Comparison of ENCODE assay signal across 22 mouse cellular contexts in genomic region chr1:128036296-128036695, GRCm38 (mm10).
A peak's percentile ranks its signal among the peaks of the same experiment; 100 is the strongest.
DNase-seq lines count a peak whose midpoint lies in the region; TF ChIP-seq lines count a peak whose summit lies in the region.
"Had no signal": no experiment of that assay in that cellular context is flagged by ENCODE, and none has a peak within 500 bp of the region (broad histone marks: within the 10 kb centered on the region; RNA-seq: fewer than 3 reads in every experiment).

No protein-coding gene starts in this region.

- no peaks in the 10 kb centered on the region for H3K4me1 ChIP-seq in kidney, adult 2 months (ENCODE audit: control insufficient read depth, insufficient read depth, low read length)
- H3K4me1 ChIP-seq in limb, embryonic 10.5 days = no peaks in the 10 kb centered on the region
- H3K4me1 ChIP-seq: forebrain, embryonic 13.5 days; heart, embryonic 15.5 days; limb, embryonic 12.5 days; liver, embryonic 15.5 days had no signal

- no peak for TF ChIP-seq CTCF in kidney, adult 2 months (conservative IDR thresholded peaks at IDR 0.05; ENCODE audit: insufficient read depth, insufficient read length, low read depth, low read length)

- 63% methylated on average over 6 of the region's 6 CpGs for WGBS in kidney, adult 2 months
- WGBS in limb, embryonic 10.5 days = 94% methylated on average over 6 of the region's 6 CpGs

- no peaks in the 10 kb centered on the region for H3K9me3 ChIP-seq in limb, embryonic 10.5 days (replicated peaks)
- H3K9me3 ChIP-seq: forebrain, embryonic 13.5 days; heart, embryonic 15.5 days; limb, embryonic 12.5 days; liver, embryonic 15.5 days had no signal

- DNase-seq in kidney, adult 2 months = peak; percentile 10
- no peak for DNase-seq in kidney, postnatal 10 days
- DNase-seq in adrenal gland, adult 2 months = peak; percentile 48
- DNase-seq in adrenal gland, postnatal 10 days = peak; percentile 21
- peak; percentile 8 to 34 for DNase-seq in kidney, postnatal 25 days
- no peak for DNase-seq in spleen, adult 12 weeks (ENCODE audit: low spot score)
- no peak for DNase-seq in limb, embryonic 10.5 days (ENCODE audit: low spot score)
- DNase-seq: cerebellum, adult 9-10 months; cerebellum, postnatal 36 days; gastrocnemius, postnatal 10 days; layer of hippocampus, postnatal 36 days; lung, embryonic 14.5 days; lung, postnatal 14 days; midbrain, embryonic 14.5 days; right cerebral cortex, adult 18-20 months; thymus, adult 2 months; thymus, postnatal 36 days had no signal

- no peaks in the 10 kb centered on the region for H3K27me3 ChIP-seq in kidney, adult 2 months (replicated peaks; ENCODE audit: control insufficient read depth, insufficient read depth, low read length)
- H3K27me3 ChIP-seq in limb, embryonic 10.5 days (ENCODE audit: low read depth, poor library complexity, severe bottlenecking) = no peaks in the 10 kb centered on the region
- H3K27me3 ChIP-seq: forebrain, embryonic 13.5 days; heart, embryonic 15.5 days; limb, embryonic 12.5 days; liver, embryonic 15.5 days had no signal

- no peak overlapping the region for H3K27ac ChIP-seq in kidney, adult 2 months (ENCODE audit: insufficient read depth, low read depth, low read length)
- H3K27ac ChIP-seq in limb, embryonic 10.5 days = no peak overlapping the region
- H3K27ac ChIP-seq: forebrain, embryonic 13.5 days; heart, embryonic 15.5 days; kidney, postnatal 0 days; limb, embryonic 12.5 days; liver, embryonic 15.5 days had no signal

- no peaks in the 10 kb centered on the region for H3K36me3 ChIP-seq in kidney, adult 2 months (ENCODE audit: control insufficient read depth, insufficient read depth, low read length)
- H3K36me3 ChIP-seq in limb, embryonic 10.5 days = peaks cover 3% of the 10 kb centered on the region
- H3K36me3 ChIP-seq: heart, embryonic 15.5 days; limb, embryonic 12.5 days; liver, embryonic 15.5 days had no signal

- no peak for TF ChIP-seq POLR2A in kidney, adult 2 months (IDR thresholded peaks at IDR 0.05; ENCODE audit: low read depth, low read length)

- H3K4me3 ChIP-seq in kidney, adult 2 months (ENCODE audit: insufficient read depth, low read depth, low read length) = no peak overlapping the region
- no peak overlapping the region for H3K4me3 ChIP-seq in limb, embryonic 10.5 days
- H3K4me3 ChIP-seq: forebrain, embryonic 13.5 days; heart, embryonic 15.5 days; limb, embryonic 12.5 days; liver, embryonic 15.5 days had no signal

Comparison
In these comparisons a context has a peak if more than half of its experiments do, and no peak if none do; other contexts are left out.
1. DNase-seq: peak in kidney, adult 2 months (single experiment), adrenal gland, adult 2 months (single experiment), adrenal gland, postnatal 10 days (single experiment) and kidney, postnatal 25 days (2 of 2); none in kidney, postnatal 10 days (single experiment), spleen, adult 12 weeks (single experiment) and limb, embryonic 10.5 days (single experiment).